Mouse (Mus musculus): ENCODE measurements around the gene Wasf1.

Wasf1 gene

DNA sequence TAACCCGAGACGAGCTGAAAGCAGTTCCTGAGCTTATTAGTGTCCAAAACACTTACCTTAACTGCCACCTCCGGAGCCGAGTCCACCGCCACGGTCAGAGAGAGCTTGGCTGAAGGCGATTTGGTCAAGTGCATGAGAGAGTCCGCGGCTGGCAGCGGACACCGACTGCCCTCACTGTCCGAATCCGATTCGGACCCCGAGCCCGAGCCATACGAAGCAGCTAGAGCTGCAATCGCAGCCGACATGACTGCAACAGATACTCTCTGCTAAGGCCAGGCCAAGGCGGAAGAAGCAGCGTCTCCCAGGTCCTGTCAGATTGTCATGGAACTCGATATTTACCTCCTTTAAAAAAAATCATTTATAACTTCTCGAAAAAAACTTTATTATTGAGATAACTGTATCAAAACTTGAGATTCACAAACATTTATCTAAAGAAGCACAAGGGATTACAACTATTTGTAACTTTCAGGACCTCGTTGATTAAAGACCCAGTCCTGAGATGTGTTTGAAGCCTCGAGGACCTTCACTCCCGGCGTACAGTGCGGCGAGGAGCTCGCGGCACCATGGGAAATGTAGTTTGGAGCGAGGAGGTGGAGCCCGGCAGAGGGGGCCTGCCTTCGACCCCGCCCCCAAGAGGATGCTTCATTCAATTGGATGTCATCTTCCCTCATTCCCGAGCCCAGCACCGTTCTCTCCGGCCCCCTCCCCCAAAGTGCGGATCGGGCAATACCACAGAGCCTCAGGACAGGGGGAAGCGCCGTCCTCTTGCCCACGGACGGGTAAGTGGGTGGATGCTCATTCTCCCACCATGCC, at the start of gene Wasf1, which contains the start of gene Cdc40:
TSS of gene Wasf1 (plus strand) at position 645 of the 813 bp plus-strand sequence.
TSS of gene Cdc40 (minus strand) at position 481 of the 813 bp plus-strand sequence.
- peak; percentile 74 to 86 for DNase-seq (ENCODE audit: low spot score in 2 of 2)

DNA sequence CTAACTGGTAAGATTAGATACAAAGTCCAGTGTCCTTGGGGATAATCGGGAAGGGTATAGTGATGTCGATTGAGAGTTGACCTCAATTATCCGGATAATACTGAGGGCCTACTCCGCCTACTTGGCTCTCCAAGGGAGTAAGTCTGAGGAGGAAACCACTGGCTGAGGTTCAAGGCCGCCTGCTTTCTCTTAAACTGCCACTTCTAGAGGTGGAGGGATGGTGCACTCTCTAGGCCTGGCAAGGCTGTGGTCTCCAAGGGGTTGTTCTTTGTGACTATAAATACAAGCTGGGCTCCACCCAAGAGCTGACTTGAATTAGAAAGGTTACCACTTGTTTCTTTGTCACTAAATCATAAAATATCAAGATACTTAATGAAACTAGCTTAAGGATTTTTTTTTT, 43.2 kb upstream of the Wasf1 start:
- DNase-seq (ENCODE audit: low spot score in 2 of 2) = no peak

GRCm38 (mm10) chr10:40843841-40844240, 39.4 kb upstream of the Wasf1 start:
- DNase-seq (ENCODE audit: low spot score in 2 of 2) = no peak

DNA sequence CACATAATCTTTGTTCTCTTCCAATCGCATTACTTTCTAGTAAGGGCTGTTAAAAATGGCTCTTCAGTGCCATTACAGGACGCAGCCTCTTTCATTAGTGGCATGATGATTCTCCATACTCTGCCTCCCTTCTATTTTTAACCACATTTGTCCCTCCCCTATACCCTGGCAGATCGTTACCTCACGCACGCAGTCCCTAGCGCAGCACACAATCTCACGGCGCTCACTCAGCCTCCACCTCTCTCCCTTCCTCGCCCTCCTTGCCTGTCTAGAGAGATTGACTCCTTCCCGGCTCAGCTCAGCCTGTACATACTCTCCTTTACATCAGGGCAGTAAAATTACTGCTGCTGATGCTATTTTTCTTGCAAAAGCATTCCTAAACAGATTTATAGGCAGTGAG, 38.7 kb upstream of the Wasf1 start:
- no peak for DNase-seq (ENCODE audit: low spot score in 2 of 2)

GRCm38 (mm10) chr10:40845626-40846025, 37.6 kb upstream of the Wasf1 start:
- no peak for DNase-seq (ENCODE audit: low spot score in 2 of 2)

GRCm38 (mm10) chr10:40847176-40847874, 36.0 kb upstream of the Wasf1 start:
- DNase-seq (ENCODE audit: low spot score in 2 of 2) = no peak

- no peak for DNase-seq (ENCODE audit: low spot score in 2 of 2)
Measured at GRCm38 (mm10) chr10:40850644-40851043, 32.6 kb upstream of the Wasf1 start.

DNA sequence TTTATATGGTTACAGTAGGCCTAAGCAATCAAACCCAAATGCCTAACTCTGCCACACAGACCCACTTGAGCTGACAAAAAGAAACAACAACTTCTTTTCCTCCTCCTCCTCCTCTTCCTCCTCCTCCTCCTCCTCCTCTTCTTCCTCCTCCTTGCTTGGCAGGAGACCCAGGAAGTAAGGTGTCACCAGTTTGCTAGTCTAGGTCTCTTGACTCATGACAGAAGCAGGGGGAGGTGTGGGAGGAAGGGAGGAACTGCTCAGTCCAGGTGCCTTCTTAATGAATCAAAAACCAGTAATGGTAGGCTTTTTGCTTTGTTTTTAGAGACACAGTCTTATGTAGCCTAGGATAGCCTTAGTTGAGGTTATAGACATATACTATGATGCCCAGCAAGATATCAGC, 32.1 kb upstream of the Wasf1 start:
- DNase-seq (ENCODE audit: low spot score in 2 of 2) = no peak

- no peak for DNase-seq (ENCODE audit: low spot score in 2 of 2)
Measured at GRCm38 (mm10) chr10:40855616-40856015, 27.7 kb upstream of the Wasf1 start.

- no peak for DNase-seq (ENCODE audit: low spot score in 2 of 2)
Measured at GRCm38 (mm10) chr10:40856703-40857102, 26.6 kb upstream of the Wasf1 start.

DNA sequence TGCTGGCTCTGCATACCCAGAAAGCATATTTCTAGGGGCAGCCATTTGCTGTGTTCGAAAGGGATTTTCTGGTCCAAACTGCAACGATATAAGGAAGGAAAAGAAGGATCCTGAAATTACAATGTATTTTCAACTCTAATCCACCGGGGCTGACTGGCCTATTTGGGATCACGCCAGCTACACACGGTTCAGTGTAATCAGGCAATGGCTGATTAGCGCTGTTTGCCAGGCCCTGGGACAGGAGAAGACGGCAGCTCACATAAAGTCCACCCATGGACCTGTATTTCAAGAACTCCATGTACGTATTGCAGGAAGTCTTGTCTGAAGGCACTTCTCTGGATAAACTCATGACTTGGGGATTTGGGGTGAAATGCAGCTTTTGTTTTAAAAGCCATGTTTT, 25.7 kb upstream of the Wasf1 start:
- DNase-seq (ENCODE audit: low spot score in 2 of 2) = no peak

GRCm38 (mm10) chr10:40868081-40868480, 15.2 kb upstream of the Wasf1 start:
- DNase-seq (ENCODE audit: low spot score in 2 of 2) = no peak

GRCm38 (mm10) chr10:40871301-40871700, 12.0 kb upstream of the Wasf1 start:
- DNase-seq (ENCODE audit: low spot score in 2 of 2) = no peak

DNA sequence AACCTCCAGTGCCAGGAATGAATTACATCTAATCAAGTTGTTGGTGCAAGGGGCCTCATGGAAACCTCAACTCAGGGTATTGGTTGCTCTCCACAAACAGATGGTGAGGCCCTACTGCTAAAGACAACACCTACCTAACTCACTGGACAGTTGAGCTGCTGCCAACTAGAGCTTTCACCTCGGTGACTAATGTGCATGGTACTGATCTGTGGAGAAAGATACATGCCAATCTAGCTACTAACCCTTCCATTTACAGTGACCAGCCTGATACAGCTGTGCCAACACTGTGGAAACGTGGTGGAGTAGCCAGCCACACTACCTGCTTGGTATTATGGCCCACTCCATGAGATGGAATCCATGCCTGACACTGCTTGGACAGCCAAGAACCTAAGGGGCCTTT, 11.2 kb upstream of the Wasf1 start:
- no peak for DNase-seq (ENCODE audit: low spot score in 2 of 2)

DNA sequence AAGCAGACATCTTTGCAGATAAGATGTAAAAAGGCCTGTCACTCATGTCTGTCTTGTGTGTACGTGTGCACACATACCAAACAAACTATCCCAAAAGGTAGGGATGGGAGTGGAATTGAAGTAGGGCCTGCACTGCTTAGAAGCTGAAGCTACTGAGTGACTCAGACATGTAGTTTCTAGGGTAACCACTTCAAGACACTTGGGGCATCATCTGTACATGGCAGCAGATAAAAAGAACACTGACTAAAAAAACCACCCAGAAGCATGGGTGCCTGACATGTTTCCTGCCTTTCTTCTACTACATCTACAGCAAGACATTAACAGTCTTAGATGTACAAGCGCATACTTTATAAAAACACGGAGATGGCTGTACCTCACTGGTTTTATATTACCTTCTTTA, 5.0 kb upstream of the Wasf1 start:
- DNase-seq (ENCODE audit: low spot score in 2 of 2) = no peak

DNA sequence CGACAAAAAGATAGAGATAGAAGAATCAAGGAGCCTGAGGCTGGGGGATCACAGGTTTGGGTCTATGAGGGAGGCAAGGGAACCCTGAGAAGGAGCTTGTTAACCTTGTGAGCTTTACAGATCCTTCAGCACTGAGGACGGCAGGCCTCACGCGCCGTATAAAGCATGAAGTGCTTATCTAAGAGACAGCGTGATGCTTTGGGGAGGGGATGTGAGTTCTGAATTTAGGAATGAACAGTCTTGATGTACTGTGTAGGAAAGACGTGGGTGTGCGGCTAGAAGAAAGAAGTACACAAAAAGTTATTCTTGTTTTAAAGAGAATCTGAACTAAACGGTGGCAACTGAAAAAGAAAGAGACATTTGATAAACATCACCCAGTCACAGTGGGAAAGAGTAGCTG, 3.3 kb upstream of the Wasf1 start:
- DNase-seq (ENCODE audit: low spot score in 2 of 2) = no peak

- DNase-seq (ENCODE audit: low spot score in 2 of 2) = no peak
Measured at GRCm38 (mm10) chr10:40881236-40881635, 2.0 kb upstream of the Wasf1 start.

GRCm38 (mm10) chr10:40882333-40882732, 942 bp upstream of the Wasf1 start:
- DNase-seq (ENCODE audit: low spot score in 2 of 2) = no peak

DNA sequence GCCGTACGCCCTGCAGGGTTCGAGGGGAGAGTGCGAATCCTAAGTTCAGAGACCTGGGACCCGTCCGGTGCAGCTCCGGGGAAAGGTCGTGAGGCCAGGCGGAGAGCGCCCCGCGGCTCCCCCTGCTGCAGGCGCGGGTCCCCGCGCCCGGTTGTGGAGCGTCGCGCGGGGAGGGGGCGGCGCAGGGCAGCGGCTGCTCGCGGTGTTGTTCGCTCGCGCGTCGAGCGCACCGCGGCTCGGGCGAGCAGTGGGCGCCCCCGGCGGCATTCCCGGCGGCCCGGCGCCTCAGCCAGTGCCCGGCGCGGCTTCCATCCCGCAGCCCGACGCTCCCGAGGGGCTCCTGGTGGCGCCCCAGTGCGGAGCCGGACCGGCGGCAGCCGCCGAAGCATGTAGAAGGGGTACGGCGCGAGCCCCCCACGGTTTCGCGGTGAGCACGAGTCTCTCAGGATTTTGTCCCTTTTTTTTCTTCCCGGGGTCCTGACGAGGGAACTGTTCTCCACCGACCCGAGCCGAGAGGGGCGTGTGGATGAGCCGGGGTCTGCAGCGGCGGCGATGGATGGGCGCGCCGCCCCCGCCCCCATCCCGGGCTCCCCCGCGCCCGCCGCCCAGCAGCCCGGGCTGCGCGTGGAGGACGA, 486 bp downstream of the Wasf1 start:
- DNase-seq (ENCODE audit: low spot score in 2 of 2) = peak in 1 of 2 experiments; percentile 2

DNA sequence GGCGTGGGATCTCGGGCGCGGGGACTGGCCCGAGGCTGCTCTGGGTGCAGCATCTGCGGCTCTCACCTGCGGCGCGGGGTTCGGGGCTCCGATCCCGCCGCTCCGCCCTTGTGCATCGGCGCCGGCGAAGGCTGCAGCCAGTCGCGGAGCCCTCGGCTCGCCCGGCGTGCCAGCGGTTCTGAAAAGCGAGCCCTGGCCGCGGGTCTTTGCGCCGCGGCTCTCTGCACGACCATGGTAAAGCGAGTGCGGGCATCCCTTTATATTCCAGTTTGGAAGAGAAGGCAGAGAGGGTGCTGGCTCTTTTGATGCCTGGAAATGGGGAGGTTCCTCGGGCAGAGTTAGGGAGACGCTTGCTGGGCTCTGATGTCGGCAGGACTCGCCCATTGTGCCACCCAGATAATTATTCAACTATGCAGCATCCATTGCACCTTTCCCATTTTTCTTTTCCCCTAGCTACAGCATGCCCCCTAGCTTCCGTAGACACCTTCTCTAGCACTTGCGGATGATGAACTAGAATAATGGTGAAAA, 1.1 kb downstream of the Wasf1 start:
- peak in 1 of 2 experiments; percentile 5 for DNase-seq (ENCODE audit: low spot score in 2 of 2)

- no peak for DNase-seq (ENCODE audit: low spot score in 2 of 2)
Measured at GRCm38 (mm10) chr10:40885432-40885831, 2.2 kb downstream of the Wasf1 start.

GRCm38 (mm10) chr10:40887316-40887715, 4.0 kb downstream of the Wasf1 start:
- no peak for DNase-seq (ENCODE audit: low spot score in 2 of 2)
